Mouse (Mus musculus) liver, embryonic 13.5 days (tissue): Measurements from ENCODE around the gene Kif5c. TPM values are rescaled to one million over a fixed set of nuclear protein-coding genes. Genes with fewer than 3 reads are reported as not detected.

Source experiments
- ATAC-seq: fragments of 200-750 bp; cut with Nextera tagmentation; 2 replicates; pipeline ENCODE4 v1.8.0; 2017; ENCODE audit warnings: low read depth, mild to moderate bottlenecking, moderate number of reproducible peaks, moderate library complexity
- DNase-seq: peaks from one replicate; pipeline ENCODE4 v3.0.0; 2022
- H3K27ac ChIP-seq: fragments of 300-500 bp; sonication (generic); 2 replicates; pipeline ENCODE4 v1.5.1; 2015; ENCODE audit warnings: moderate library complexity, mild to moderate bottlenecking, inconsistent platforms
- H3K27me3 ChIP-seq: fragments of 300-500 bp; sonication (generic); 2 replicates; pipeline ENCODE4 v1.6.1; 2015; ENCODE audit warnings: mild to moderate bottlenecking, inconsistent platforms
- H3K36me3 ChIP-seq: fragments of 300-500 bp; sonication (generic); 2 replicates; pipeline ENCODE4 v1.6.1; 2015; ENCODE audit warnings: mild to moderate bottlenecking, inconsistent platforms
- H3K4me1 ChIP-seq: fragments of 300-500 bp; sonication (generic); replicated peaks from 2 replicates; pipeline ENCODE4 v1.6.1; 2015; ENCODE audit warnings: inconsistent platforms
- H3K4me2 ChIP-seq: fragments of 300-500 bp; sonication (generic); 2 replicates; pipeline ENCODE4 v1.6.1; 2015; ENCODE audit warnings: inconsistent platforms, mild to moderate bottlenecking, moderate library complexity
- H3K4me3 ChIP-seq: fragments of 300-500 bp; sonication (generic); replicated peaks from 2 replicates; pipeline ENCODE4 v1.5.1; 2015; ENCODE audit warnings: mild to moderate bottlenecking, inconsistent platforms
- H3K9ac ChIP-seq: fragments of 300-500 bp; sonication (generic); 2 replicates; pipeline ENCODE4 v1.6.1; 2015; ENCODE audit warnings: mild to moderate bottlenecking, inconsistent platforms
- H3K9me3 ChIP-seq: fragments of 300-500 bp; sonication (generic); replicated peaks from 2 replicates; pipeline ENCODE4 v1.6.1; 2016; ENCODE audit warnings: inconsistent platforms
- WGBS: fragments of 180-500 bp; shearing (Covaris S2); methylation state at CpG from one replicate; pipeline ENCODE4 v1.1.7; 2015; ENCODE audit not compliant: insufficient replicate concordance; 5-methylcytosine and 5-hydroxymethylcytosine counted together
- polyA plus RNA-seq: library from polyadenylated mRNA; unstranded; fragments of >200 nt; fragmentation: Nextera tagmentation; extraction: Ambion mirVana; gene quantifications from 2 replicates; pipeline ENCODE4 v1.2.1, GENCODE M21; 2015

Gene Kif5c
- polyA plus RNA-seq, 1 experiment from 2014 or later: 0.20 TPM

DNA sequence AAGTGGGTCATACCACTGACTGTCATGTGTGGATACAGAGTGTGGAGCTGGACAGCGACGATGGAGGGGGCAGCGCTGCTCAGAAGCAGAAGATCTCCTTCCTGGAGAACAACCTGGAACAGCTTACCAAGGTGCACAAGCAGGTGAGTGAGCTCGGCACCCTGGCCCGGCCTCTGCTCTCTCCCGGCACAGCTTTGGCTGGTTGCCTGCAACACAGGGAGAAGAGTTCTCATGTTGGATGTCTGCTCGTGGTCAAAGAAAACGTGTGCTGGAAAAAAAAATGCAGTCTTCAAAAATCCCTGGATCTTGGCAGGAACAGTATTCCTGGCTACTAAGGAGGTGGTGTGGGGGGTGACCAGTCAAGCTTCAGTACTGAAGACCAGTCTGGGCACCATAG lies 133.1 kb downstream of the Kif5c start:
- 68% methylated on average over 8 of the region's 8 CpGs for WGBS
- Histone ChIP-seq H3K27me3 (no peaks in the 10 kb centered on the region), H3K4me2 (no peak overlapping the region), H3K9ac (no peak overlapping the region), H3K9me3 (no peaks in the 10 kb centered on the region), H3K4me3 (no peak overlapping the region), H3K36me3 (no peaks in the 10 kb centered on the region), H3K27ac (no peak overlapping the region), H3K4me1 (no peaks in the 10 kb centered on the region)
- DNase-seq (no peak), ATAC-seq (no peak)

DNA sequence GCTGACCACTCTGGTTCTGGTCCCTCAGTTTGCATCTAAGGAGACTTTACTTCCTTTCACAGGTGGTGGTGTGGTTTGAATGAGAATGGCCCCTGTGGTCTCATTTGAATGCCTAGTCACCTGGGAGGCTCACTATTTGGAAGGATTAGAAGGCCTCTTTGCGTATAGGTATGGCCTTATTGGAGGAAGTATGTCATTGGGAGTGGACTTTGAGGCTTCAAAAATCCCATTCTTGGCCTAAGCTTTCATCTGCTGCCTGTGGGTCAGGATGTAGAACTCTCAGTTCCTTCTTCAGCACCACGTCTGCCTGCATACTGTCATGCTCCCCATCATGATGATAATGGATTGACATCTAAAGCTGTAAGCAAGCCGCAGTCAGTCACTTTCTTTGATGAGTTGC lies 134.0 kb downstream of the Kif5c start:
- no peak for ATAC-seq
- no peaks in the 10 kb centered on the region for H3K9me3 ChIP-seq
- H3K36me3 ChIP-seq: no peaks in the 10 kb centered on the region
- no peaks in the 10 kb centered on the region for H3K4me1 ChIP-seq
- no peak overlapping the region for H3K4me2 ChIP-seq
- no peak overlapping the region for H3K4me3 ChIP-seq
- H3K27ac ChIP-seq: no peak overlapping the region
- WGBS: 65% methylated on average over 3 of the region's 3 CpGs
- no peaks in the 10 kb centered on the region for H3K27me3 ChIP-seq
- no peak overlapping the region for H3K9ac ChIP-seq
- DNase-seq: no peak

DNA sequence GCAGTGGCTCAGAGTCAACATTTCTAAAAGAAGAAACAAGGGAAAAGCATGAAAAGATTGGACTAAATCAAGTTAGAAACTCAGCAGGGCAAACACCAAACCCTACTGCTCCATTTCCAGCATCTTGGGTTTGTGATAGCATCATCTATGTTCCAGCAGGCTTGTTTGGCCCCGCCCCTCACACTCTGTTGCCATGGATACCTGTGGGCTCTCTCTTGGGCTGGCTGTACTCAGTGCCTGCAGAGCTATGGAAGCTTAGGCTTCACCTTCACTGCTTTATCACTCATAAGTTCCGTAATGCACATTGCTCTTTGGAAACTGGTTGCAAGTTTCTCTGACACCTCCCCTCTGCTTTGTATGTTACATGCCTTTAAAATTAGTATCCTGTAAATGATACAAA lies 136.0 kb downstream of the Kif5c start:
- no peak overlapping the region for H3K4me3 ChIP-seq
- no peaks in the 10 kb centered on the region for H3K9me3 ChIP-seq
- no peaks in the 10 kb centered on the region for H3K27me3 ChIP-seq
- WGBS: 45% methylated on average over 2 of the region's 2 CpGs
- ATAC-seq (no peak), DNase-seq (no peak)
- no peak overlapping the region for H3K27ac ChIP-seq
- no peaks in the 10 kb centered on the region for H3K4me1 ChIP-seq
- no peak overlapping the region for H3K9ac ChIP-seq
- H3K36me3 ChIP-seq: no peaks in the 10 kb centered on the region
- H3K4me2 ChIP-seq: no peak overlapping the region

DNA sequence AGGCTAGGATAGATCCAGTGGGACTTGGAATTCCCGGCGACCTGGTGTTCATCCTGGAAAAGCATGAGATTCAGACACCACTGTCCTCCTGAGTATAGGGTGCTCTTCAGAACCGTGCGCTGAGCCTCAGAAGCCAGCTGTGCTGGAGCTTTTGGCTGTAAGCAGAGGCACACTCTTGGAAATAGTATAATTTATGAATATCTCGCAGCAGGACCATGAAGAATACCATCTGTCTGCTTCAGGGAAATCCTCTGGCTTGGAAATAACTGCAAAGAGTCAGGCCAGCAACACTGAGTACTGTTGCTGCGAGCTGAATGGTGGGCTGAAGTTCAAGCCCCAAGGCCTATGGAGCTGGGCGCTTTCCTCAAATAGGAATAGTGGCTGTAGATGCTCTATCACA lies 138.5 kb downstream of the Kif5c start:
- Histone ChIP-seq H3K4me2 (no peak overlapping the region), H3K4me1 (no peaks in the 10 kb centered on the region), H3K27ac (no peak overlapping the region), H3K9ac (no peak overlapping the region), H3K4me3 (no peak overlapping the region), H3K9me3 (no peaks in the 10 kb centered on the region), H3K36me3 (no peaks in the 10 kb centered on the region), H3K27me3 (no peaks in the 10 kb centered on the region)
- ATAC-seq: no peak
- DNase-seq: no peak
- WGBS: 67% methylated on average over 7 of the region's 7 CpGs

DNA sequence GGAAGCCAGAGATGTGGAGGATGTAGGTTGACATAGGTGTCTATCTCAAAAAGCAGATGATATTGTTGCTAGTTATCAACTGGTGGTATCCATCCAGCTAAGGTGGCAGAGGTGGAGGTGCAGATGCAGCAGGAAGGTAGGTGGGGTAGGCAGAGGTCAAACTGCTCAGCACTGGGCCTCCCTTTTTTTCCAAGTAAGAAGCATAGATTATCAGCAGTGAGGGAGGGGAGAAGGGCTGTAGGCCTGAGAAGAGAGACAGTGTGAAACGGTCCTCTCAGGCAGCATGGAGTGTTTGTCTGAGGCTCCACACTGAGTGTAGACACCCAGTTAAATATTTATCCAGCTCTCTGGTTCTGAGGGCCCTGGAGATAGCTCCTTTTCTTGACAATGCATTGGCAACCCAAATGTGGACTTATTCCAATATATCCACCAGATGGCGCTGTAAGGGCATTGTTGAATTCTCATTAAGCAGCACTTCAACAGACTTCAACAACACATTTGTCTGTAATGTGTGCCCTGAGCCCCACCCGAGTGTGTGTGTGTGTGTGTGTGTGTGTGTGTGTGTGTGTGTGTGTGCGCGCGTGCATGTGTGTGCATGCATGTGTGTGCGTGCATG lies 145.3 kb downstream of the Kif5c start:
- no peak overlapping the region for H3K9ac ChIP-seq
- 0 out of 2 replicates have a peak, but pooled peaks cover 3% of the 10 kb centered on the region for H3K4me1 ChIP-seq
- DNase-seq: peak; percentile 9
- ATAC-seq: peak; percentile 54; the same call in 1 of the 2 replicates
- H3K9me3 ChIP-seq: no peaks in the 10 kb centered on the region
- WGBS: 48% methylated on average over 7 of the region's 7 CpGs
- no peak overlapping the region for H3K27ac ChIP-seq
- no peaks in the 10 kb centered on the region for H3K27me3 ChIP-seq
- H3K4me3 ChIP-seq: no peak overlapping the region
- H3K4me2 ChIP-seq: no peak overlapping the region
- no peaks in the 10 kb centered on the region for H3K36me3 ChIP-seq

DNA sequence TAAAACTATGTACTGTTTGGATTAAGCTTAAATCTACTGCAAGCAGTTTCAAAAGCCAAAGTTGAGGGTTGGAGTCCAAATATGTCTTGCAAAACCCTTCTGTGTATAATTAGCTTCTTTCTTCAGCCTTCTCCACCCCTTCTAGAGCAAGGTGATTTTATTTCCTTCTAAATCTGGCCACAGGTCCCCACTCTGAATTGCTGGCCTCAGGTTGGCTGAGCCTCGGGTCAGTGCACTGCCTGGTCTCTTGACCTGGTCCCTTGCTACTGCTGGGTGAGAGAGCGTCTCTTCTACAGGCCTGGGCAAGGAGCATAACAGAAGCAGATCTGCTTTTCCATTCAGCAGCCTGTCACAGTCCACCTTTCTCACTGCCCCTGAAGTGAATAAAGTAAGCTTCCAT lies 149.8 kb downstream of the Kif5c start:
- Histone ChIP-seq H3K9me3 (no peaks in the 10 kb centered on the region), H3K36me3 (no peaks in the 10 kb centered on the region), H3K27ac (no peak overlapping the region), H3K9ac (no peak overlapping the region), H3K4me1 (peaks cover 33% of the 10 kb centered on the region), H3K4me3 (no peak overlapping the region), H3K27me3 (no peaks in the 10 kb centered on the region), H3K4me2 (no peak overlapping the region)
- DNase-seq: no peak
- 66% methylated on average over 2 of the region's 2 CpGs for WGBS
- no peak for ATAC-seq

DNA sequence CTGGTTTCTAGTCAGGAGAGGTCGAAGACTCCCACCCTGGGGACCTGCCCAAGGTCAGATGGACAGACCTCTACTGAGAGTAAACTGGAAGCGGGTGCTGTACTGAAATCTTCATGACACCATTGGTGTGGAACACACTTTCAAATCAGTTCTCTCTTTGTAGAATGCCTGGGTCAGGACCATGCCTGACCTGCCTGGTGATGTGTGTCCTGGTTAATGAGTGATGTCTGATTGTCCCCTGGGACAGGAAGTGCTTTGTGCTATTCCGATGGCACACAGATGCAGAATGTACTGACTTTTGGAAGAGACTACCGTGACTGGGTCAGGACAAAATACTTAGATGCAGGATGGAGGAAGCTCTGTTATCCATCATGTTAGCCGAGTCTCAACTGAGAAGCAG lies 151.3 kb downstream of the Kif5c start:
- H3K9me3 ChIP-seq: no peaks in the 10 kb centered on the region
- H3K36me3 ChIP-seq: no peaks in the 10 kb centered on the region
- no peaks in the 10 kb centered on the region for H3K27me3 ChIP-seq
- 70% methylated on average over 5 of the region's 5 CpGs for WGBS
- peaks cover 45% of the 10 kb centered on the region for H3K4me1 ChIP-seq
- H3K9ac ChIP-seq: no peak overlapping the region
- H3K4me3 ChIP-seq: no peak overlapping the region
- DNase-seq (no peak), ATAC-seq (no peak)
- H3K27ac ChIP-seq: no peak overlapping the region
- no peak overlapping the region for H3K4me2 ChIP-seq

DNA sequence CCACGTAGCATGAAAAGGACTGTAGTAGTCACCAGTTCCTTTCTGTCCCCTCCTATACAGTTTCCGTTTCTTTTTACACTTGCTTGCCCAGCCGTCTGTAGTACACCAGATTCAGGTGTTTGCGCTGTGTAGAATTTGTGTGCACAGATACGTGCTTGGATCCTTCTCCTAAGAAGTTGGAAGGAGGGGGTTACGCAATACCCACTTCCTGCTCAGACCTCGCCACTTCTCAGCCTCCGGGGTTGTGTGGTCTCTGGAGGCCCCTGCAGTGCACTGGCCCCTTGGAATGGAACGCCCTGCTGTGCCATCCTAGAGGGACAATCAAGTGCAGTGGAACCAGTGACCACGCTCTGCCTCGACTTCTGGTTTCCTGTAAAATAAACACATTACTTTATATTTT lies 152.1 kb downstream of the Kif5c start:
- Histone ChIP-seq H3K36me3 (no peaks in the 10 kb centered on the region), H3K4me2 (0 out of 2 replicates have a peak overlapping the region, but pooled peaks have one; percentile 28)
- no peak for DNase-seq

DNA sequence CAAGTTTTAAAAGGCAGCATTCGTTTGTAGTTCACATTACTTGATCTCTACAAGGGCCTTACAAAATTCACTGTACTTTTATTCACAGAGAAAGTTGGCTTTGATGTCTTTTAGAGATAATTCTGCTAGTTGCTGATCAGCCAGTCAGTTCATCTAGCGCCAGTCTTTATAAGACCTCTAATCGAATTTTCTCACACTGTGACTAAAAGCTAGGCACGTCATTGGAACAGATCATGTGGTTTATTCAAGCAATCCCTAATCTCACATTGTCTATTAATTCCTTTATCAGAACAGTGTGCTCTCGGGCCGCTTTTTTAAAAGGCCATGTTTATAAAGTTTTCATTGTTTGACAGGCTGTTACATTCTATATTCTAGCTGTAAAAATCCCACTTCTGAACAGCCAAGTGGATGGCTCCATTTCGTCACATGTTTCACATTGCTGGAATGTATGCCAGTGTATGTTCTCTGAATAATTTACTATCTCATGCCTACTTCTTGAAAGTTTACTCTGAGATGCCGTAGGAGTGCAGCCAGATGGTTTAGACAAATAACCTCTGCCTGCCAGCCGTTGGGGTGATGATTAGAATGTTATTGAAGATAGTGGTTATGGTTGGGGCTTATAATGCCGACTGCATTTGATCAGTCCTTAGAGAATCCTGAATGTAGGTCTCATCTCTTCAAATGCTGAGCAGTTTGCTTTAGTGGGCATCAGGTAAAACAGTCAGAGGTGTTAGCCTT lies 154.3 kb downstream of the Kif5c start:
- no peaks in the 10 kb centered on the region for H3K9me3 ChIP-seq
- peaks cover 53% of the 10 kb centered on the region for H3K4me1 ChIP-seq
- WGBS: 32% methylated on average over 10 of the region's 10 CpGs
- peak overlapping the region; percentile 2 for H3K4me2 ChIP-seq
- peak overlapping the region; percentile 86 for H3K27ac ChIP-seq
- no peak overlapping the region; the same call in 1 of the 2 replicates for H3K9ac ChIP-seq
- H3K27me3 ChIP-seq: no peaks in the 10 kb centered on the region
- H3K36me3 ChIP-seq: no peaks in the 10 kb centered on the region
- DNase-seq (peak; percentile 54), ATAC-seq (peak; percentile 89)
- H3K4me3 ChIP-seq: no peak overlapping the region

More for the DNA sequence above, 152.1 kb downstream of the Kif5c start:
- no peaks in the 10 kb centered on the region for H3K27me3 ChIP-seq
- H3K9ac ChIP-seq: no peak overlapping the region
- no peak overlapping the region for H3K4me3 ChIP-seq
- H3K9me3 ChIP-seq: no peaks in the 10 kb centered on the region
- WGBS: 20% methylated on average over 11 of the region's 11 CpGs
- H3K4me1 ChIP-seq: peaks cover 49% of the 10 kb centered on the region
- no peak for ATAC-seq
- no peak overlapping the region for H3K27ac ChIP-seq

DNA sequence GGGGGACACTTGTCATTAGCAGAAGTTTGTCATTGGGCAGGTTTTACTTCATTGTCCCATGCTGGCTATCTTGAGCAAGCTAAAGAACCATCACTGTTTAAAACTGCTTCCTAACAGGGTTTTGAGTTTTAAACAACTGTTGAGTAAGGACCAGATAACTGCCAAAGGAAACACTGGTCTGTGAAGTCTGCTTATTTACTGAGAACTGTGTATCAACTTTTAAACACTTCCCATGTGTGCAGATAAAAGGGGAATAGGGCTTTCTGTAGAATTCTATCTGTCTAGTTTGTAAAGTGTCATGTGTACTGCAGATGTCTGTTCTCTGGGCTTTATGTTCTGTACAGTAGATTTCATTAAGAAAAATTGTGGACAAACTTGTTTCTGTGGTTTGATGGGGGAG lies 155.1 kb downstream of the Kif5c start:
- H3K27ac ChIP-seq: peak overlapping the region; percentile 86
- H3K9me3 ChIP-seq: no peaks in the 10 kb centered on the region
- H3K36me3 ChIP-seq: no peaks in the 10 kb centered on the region
- no peak overlapping the region; the same call in 1 of the 2 replicates for H3K9ac ChIP-seq
- peaks cover 53% of the 10 kb centered on the region for H3K4me1 ChIP-seq
- no peaks in the 10 kb centered on the region for H3K27me3 ChIP-seq
- ATAC-seq: peak; percentile 9
- peak overlapping the region; percentile 2; the same call in 1 of the 2 replicates for H3K4me2 ChIP-seq
- DNase-seq: no peak
- no peak overlapping the region for H3K4me3 ChIP-seq

DNA sequence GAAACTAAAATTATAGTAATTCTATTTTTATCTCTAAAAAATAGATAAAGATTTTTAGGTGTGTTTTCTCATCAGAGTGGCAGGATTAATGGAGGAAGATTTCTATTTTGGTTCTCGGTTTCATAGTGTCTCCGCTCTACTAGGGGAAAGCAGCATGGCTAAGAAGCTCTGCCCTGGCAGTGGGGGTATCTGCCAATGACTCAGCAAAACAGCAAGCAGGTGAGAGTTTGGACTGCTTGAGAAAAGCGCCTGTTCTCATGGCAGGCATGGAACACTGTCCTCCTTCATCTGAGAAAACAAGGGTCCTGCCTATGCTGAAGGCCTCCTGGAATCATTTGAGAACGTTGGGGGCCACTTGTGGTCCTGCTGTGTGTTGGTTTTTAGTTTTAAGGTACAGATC lies 156.1 kb downstream of the Kif5c start:
- no peak overlapping the region for H3K9ac ChIP-seq
- H3K9me3 ChIP-seq: no peaks in the 10 kb centered on the region
- no peaks in the 10 kb centered on the region for H3K27me3 ChIP-seq
- WGBS: 59% methylated on average over 4 of the region's 4 CpGs
- H3K4me2 ChIP-seq: no peak overlapping the region
- no peaks in the 10 kb centered on the region for H3K36me3 ChIP-seq
- no peak overlapping the region for H3K4me3 ChIP-seq
- ATAC-seq (no peak), DNase-seq (no peak)
- peaks cover 59% of the 10 kb centered on the region for H3K4me1 ChIP-seq
- H3K27ac ChIP-seq: peak overlapping the region; percentile 86; the same call in 1 of the 2 replicates

DNA sequence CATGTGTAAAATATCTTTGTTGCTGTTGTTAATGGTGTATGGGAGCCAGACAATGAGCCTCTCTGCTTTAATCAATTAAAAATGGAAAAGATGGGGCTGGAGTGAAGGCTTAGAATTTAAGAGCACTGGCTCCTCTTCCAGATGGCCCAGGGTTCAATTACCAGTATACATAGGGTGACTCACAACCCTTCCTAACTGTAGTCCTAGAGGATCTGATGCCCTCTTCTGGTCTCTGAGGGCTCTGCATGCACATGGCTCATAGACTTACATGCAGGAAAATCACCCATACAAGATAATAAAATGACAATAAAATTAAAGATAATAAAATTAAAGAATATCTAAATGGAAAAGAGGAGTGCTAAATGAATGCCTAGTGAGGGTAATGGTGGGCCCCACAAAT lies 156.6 kb downstream of the Kif5c start:
- no peaks in the 10 kb centered on the region for H3K27me3 ChIP-seq
- no peak overlapping the region for H3K9ac ChIP-seq
- DNase-seq (no peak), ATAC-seq (no peak)
- no peak overlapping the region for H3K4me3 ChIP-seq
- no peaks in the 10 kb centered on the region for H3K9me3 ChIP-seq
- peaks cover 59% of the 10 kb centered on the region for H3K4me1 ChIP-seq
- no peak overlapping the region for H3K27ac ChIP-seq
- no peak overlapping the region for H3K4me2 ChIP-seq
- no peaks in the 10 kb centered on the region for H3K36me3 ChIP-seq
